Mouse (Mus musculus) heart, embryonic 14.5 days (tissue): Measurements from ENCODE around the gene Sh3glb1. TPM values are rescaled to one million over a fixed set of nuclear protein-coding genes. Genes with fewer than 3 reads are reported as not detected.

Source experiments
- ATAC-seq: fragments of 200-750 bp; cut with Nextera tagmentation; 2 replicates; pipeline ENCODE4 v1.8.0; 2017; ENCODE audit warnings: low read depth, moderate TSS enrichment; ENCODE audit not compliant: insufficient number of reproducible peaks, insufficient read depth, low FRiP score
- H3K27ac ChIP-seq, 2 experiments: fragments of 200-500 bp in 1 of 2; fragments of 300-500 bp in 1 of 2; sonication (generic) in 1 of 2; replicated peaks in 1 of 2; 2 replicates each; pipeline ENCODE4 v1.5.1; 2012 to 2014; ENCODE audit warnings: low read depth in 2 of 2, low read length in 2 of 2, control low read depth in 1 of 2, mild to moderate bottlenecking in 1 of 2, mixed read lengths in 1 of 2; ENCODE audit not compliant: control insufficient read depth in 1 of 2, insufficient read depth in 1 of 2
- H3K27me3 ChIP-seq: fragments of 300-500 bp; sonication (generic); 2 replicates; pipeline ENCODE4 v1.6.1; 2014; ENCODE audit warnings: mild to moderate bottlenecking, low read length, control low read depth; ENCODE audit not compliant: control insufficient read depth, insufficient read depth
- H3K36me3 ChIP-seq: fragments of 300-500 bp; sonication (generic); 2 replicates; pipeline ENCODE4 v1.6.1; 2014; ENCODE audit warnings: mild to moderate bottlenecking, control low read depth, low read length, mixed read lengths; ENCODE audit not compliant: control insufficient read depth, insufficient read depth
- H3K4me1 ChIP-seq, 2 experiments: fragments of 200-500 bp in 1 of 2; fragments of 300-500 bp in 1 of 2; sonication (generic) in 1 of 2; 2 replicates each; pipeline ENCODE4 v1.6.1; 2012 to 2014; ENCODE audit warnings: low read length in 2 of 2, control low read depth in 1 of 2, mixed read lengths in 1 of 2; ENCODE audit not compliant: control insufficient read depth in 2 of 2, insufficient read depth in 2 of 2
- H3K4me2 ChIP-seq: fragments of 300-500 bp; sonication (generic); 2 replicates; pipeline ENCODE4 v1.6.1; 2014; ENCODE audit warnings: mild to moderate bottlenecking, low read length
- H3K4me3 ChIP-seq, 2 experiments: fragments of 200-500 bp in 1 of 2; fragments of 300-500 bp in 1 of 2; sonication (generic) in 1 of 2; 2 replicates each; pipeline ENCODE4 v1.5.1; 2012 to 2014; ENCODE audit warnings: low read length in 2 of 2, mild to moderate bottlenecking in 2 of 2, control low read depth in 1 of 2, low read depth in 1 of 2, moderate library complexity in 1 of 2; ENCODE audit not compliant: control insufficient read depth in 1 of 2, insufficient read depth in 1 of 2
- H3K9ac ChIP-seq: fragments of 300-500 bp; sonication (generic); 2 replicates; pipeline ENCODE4 v1.6.1; 2014; ENCODE audit warnings: mild to moderate bottlenecking, low read length
- H3K9me3 ChIP-seq: fragments of 300-500 bp; sonication (generic); 2 replicates; pipeline ENCODE4 v1.6.1; 2016; ENCODE audit warnings: low read length, control low read depth; ENCODE audit not compliant: control insufficient read depth
- WGBS: fragments of 180-500 bp; shearing (Covaris S2); extraction: QIAGEN DNeasy Blood & Tissue Kit; methylation state at CpG from one replicate; pipeline ENCODE4 v1.1.7; 2014; 5-methylcytosine and 5-hydroxymethylcytosine counted together
- polyA plus RNA-seq: library from polyadenylated mRNA; unstranded; fragments of >200 nt; fragmentation: Nextera tagmentation; extraction: Ambion mirVana; gene quantifications from 2 replicates; pipeline ENCODE4 v1.2.1, GENCODE M21; 2014

The Sh3glb1 gene
- polyA plus RNA-seq, 1 experiment from 2014 or later, result 154 TPM

- Histone ChIP-seq H3K9ac (no peak overlapping the region), H3K4me3 (no peak overlapping the region), H3K27me3 (no peaks in the 10 kb centered on the region), H3K27ac (no peak overlapping the region), H3K36me3 (peaks cover 38% of the 10 kb centered on the region), H3K9me3 (no peaks in the 10 kb centered on the region), H3K4me1 (no peaks in the 10 kb centered on the region), H3K4me2 (no peak overlapping the region)
- no peak for ATAC-seq
- WGBS, result 60% methylated on average over 12 of the region's 12 CpGs
These were observed 36.9 kb downstream of the Sh3glb1 start for GRCm38 (mm10) chr3:144683136-144683814.

- Histone ChIP-seq H3K27ac (no peak overlapping the region), H3K4me2 (no peak overlapping the region), H3K4me1 (no peaks in the 10 kb centered on the region), H3K4me3 (no peak overlapping the region), H3K27me3 (no peaks in the 10 kb centered on the region), H3K9me3 (no peaks in the 10 kb centered on the region), H3K36me3 (peaks cover 22% of the 10 kb centered on the region), H3K9ac (no peak overlapping the region)
- 68% methylated on average over 5 of the region's 5 CpGs for WGBS
- no peak for ATAC-seq
These were observed 38.6 kb downstream of the Sh3glb1 start for GRCm38 (mm10) chr3:144681542-144681941.

- Histone ChIP-seq H3K9ac (no peak overlapping the region), H3K27me3 (no peaks in the 10 kb centered on the region), H3K4me2 (no peak overlapping the region), H3K4me3 (no peak overlapping the region), H3K9me3 (no peaks in the 10 kb centered on the region), H3K27ac (no peak overlapping the region), H3K36me3 (peaks cover 12% of the 10 kb centered on the region), H3K4me1 (no peaks in the 10 kb centered on the region)
- 76% methylated on average over 8 of the region's 8 CpGs for WGBS
- no peak for ATAC-seq
These were observed 40.4 kb downstream of the Sh3glb1 start for GRCm38 (mm10) chr3:144679701-144680159.

GRCm38 (mm10) chr3:144679137-144679536 lies 41.0 kb downstream of the Sh3glb1 start:
- Histone ChIP-seq H3K36me3 (peaks cover 6% of the 10 kb centered on the region; the same call in 1 of the 2 replicates), H3K4me2 (no peak overlapping the region), H3K4me3 (no peak overlapping the region), H3K27ac (no peak overlapping the region), H3K4me1 (no peaks in the 10 kb centered on the region), H3K9me3 (no peaks in the 10 kb centered on the region), H3K9ac (no peak overlapping the region), H3K27me3 (no peaks in the 10 kb centered on the region)
- ATAC-seq, result no peak
- WGBS, result 63% methylated on average over 4 of the region's 4 CpGs

GRCm38 (mm10) chr3:144677751-144678150 lies 42.4 kb downstream of the Sh3glb1 start:
- 83% methylated on average over 6 of the region's 6 CpGs for WGBS
- Histone ChIP-seq H3K4me3 (no peak overlapping the region), H3K9me3 (no peaks in the 10 kb centered on the region), H3K4me2 (no peak overlapping the region), H3K9ac (no peak overlapping the region), H3K27ac (no peak overlapping the region), H3K36me3 (no peaks in the 10 kb centered on the region), H3K27me3 (no peaks in the 10 kb centered on the region), H3K4me1 (no peaks in the 10 kb centered on the region)
- ATAC-seq, result no peak

- H3K36me3 ChIP-seq, result no peaks in the 10 kb centered on the region
- no peak overlapping the region for H3K4me3 ChIP-seq
- H3K4me1 ChIP-seq, result no peaks in the 10 kb centered on the region
- no peak overlapping the region for H3K9ac ChIP-seq
- H3K4me2 ChIP-seq, result no peak overlapping the region
- 89% methylated on average over 9 of the region's 9 CpGs for WGBS
- H3K27ac ChIP-seq, result no peak overlapping the region
- no peaks in the 10 kb centered on the region for H3K27me3 ChIP-seq
- no peaks in the 10 kb centered on the region for H3K9me3 ChIP-seq
- no peak for ATAC-seq
These were observed 43.9 kb downstream of the Sh3glb1 start for GRCm38 (mm10) chr3:144676249-144676648.

GRCm38 (mm10) chr3:144672016-144672415 lies 48.1 kb downstream of the Sh3glb1 start:
- Histone ChIP-seq H3K9ac (no peak overlapping the region), H3K27me3 (no peaks in the 10 kb centered on the region), H3K4me1 (peaks cover 0 to 2% of the 10 kb centered on the region in 2 experiments; a peak in 1 of 4 replicates), H3K4me2 (no peak overlapping the region), H3K27ac (no peak overlapping the region), H3K36me3 (no peaks in the 10 kb centered on the region), H3K9me3 (no peaks in the 10 kb centered on the region), H3K4me3 (no peak overlapping the region)
- ATAC-seq, result no peak
- 53% methylated on average over 8 of the region's 8 CpGs for WGBS
